Mouse (Mus musculus) hindbrain, embryonic 13.5 days (tissue): Measurements from ENCODE around the gene Slc16a8. TPM values are rescaled to one million over a fixed set of nuclear protein-coding genes. Genes with fewer than 3 reads are reported as not detected.

Experiments
- ATAC-seq: fragments of 200-750 bp; cut with Nextera tagmentation; 2 replicates; pipeline ENCODE4 v1.8.0; 2017; ENCODE audit warnings: moderate TSS enrichment; ENCODE audit not compliant: low FRiP score
- H3K27ac ChIP-seq: fragments of 300-500 bp; sonication (generic); 2 replicates; pipeline ENCODE4 v1.5.1; 2015; ENCODE audit warnings: inconsistent platforms, mild to moderate bottlenecking, moderate library complexity
- H3K27me3 ChIP-seq: fragments of 300-500 bp; sonication (generic); 2 replicates; pipeline ENCODE4 v1.6.1; 2015; ENCODE audit warnings: mild to moderate bottlenecking, inconsistent platforms
- H3K36me3 ChIP-seq: fragments of 300-500 bp; sonication (generic); 2 replicates; pipeline ENCODE4 v1.6.1; 2015; ENCODE audit warnings: mild to moderate bottlenecking, inconsistent platforms
- H3K4me1 ChIP-seq: fragments of 300-500 bp; sonication (generic); replicated peaks from 2 replicates; pipeline ENCODE4 v1.6.1; 2015; ENCODE audit warnings: inconsistent platforms
- H3K4me2 ChIP-seq: fragments of 300-500 bp; sonication (generic); 2 replicates; pipeline ENCODE4 v1.6.1; 2015; ENCODE audit warnings: inconsistent platforms, mild to moderate bottlenecking, moderate library complexity
- H3K4me3 ChIP-seq: fragments of 300-500 bp; sonication (generic); 2 replicates; pipeline ENCODE4 v1.5.1; 2015; ENCODE audit warnings: mild to moderate bottlenecking, inconsistent platforms
- H3K9ac ChIP-seq: fragments of 300-500 bp; sonication (generic); 2 replicates; pipeline ENCODE4 v1.6.1; 2015; ENCODE audit warnings: mild to moderate bottlenecking, inconsistent platforms
- H3K9me3 ChIP-seq: fragments of 300-500 bp; sonication (generic); 2 replicates; pipeline ENCODE4 v1.6.1; 2016; ENCODE audit warnings: inconsistent platforms
- WGBS: fragments of 180-500 bp; shearing (Covaris S2); methylation state at CpG from one replicate; pipeline ENCODE4 v1.1.7; 2015; 5-methylcytosine and 5-hydroxymethylcytosine counted together
- polyA plus RNA-seq: library from polyadenylated mRNA; unstranded; fragments of >200 nt; fragmentation: Nextera tagmentation; extraction: Ambion mirVana; gene quantifications from 2 replicates; pipeline ENCODE4 v1.2.1, GENCODE M21; 2015

Gene Slc16a8
- polyA plus RNA-seq, 1 experiment from 2014 or later, result 0.86 TPM

GRCm38 (mm10) chr15:79208211-79208610, 46.4 kb downstream of the Slc16a8 start:
- ATAC-seq, result no peak
- 80% methylated on average over 6 of the region's 6 CpGs for WGBS

GRCm38 (mm10) chr15:79202575-79202974, 52.0 kb downstream of the Slc16a8 start:
- Histone ChIP-seq H3K4me2 (no peak overlapping the region), H3K4me1 (peaks cover 25% of the 10 kb centered on the region), H3K9ac (peak overlapping the region; percentile 35; the same call in 1 of the 2 replicates), H3K9me3 (no peaks in the 10 kb centered on the region), H3K4me3 (no peak overlapping the region), H3K27me3 (no peaks in the 10 kb centered on the region), H3K36me3 (no peaks in the 10 kb centered on the region), H3K27ac (peak overlapping the region; percentile 64; the same call in 1 of the 2 replicates)
- ATAC-seq, result peak; percentile 37; the same call in 1 of the 2 replicates
- WGBS, result 32% methylated on average over 10 of the region's 10 CpGs

More at GRCm38 (mm10) chr15:79208211-79208610, 46.4 kb downstream of the Slc16a8 start:
- H3K27ac ChIP-seq, result no peak overlapping the region
- H3K27me3 ChIP-seq, result no peaks in the 10 kb centered on the region
- H3K36me3 ChIP-seq, result no peaks in the 10 kb centered on the region
- no peak overlapping the region for H3K9ac ChIP-seq
- 0 out of 2 replicates have a peak, but pooled peaks cover 5% of the 10 kb centered on the region for H3K4me1 ChIP-seq
- no peaks in the 10 kb centered on the region for H3K9me3 ChIP-seq
- no peak overlapping the region for H3K4me2 ChIP-seq
- no peak overlapping the region for H3K4me3 ChIP-seq

- peaks cover 25% of the 10 kb centered on the region for H3K4me1 ChIP-seq
- no peaks in the 10 kb centered on the region for H3K27me3 ChIP-seq
- H3K27ac ChIP-seq, result peak overlapping the region; percentile 76
- WGBS, result 7% methylated on average over 13 of the region's 13 CpGs
- no peak overlapping the region for H3K4me3 ChIP-seq
- H3K36me3 ChIP-seq, result no peaks in the 10 kb centered on the region
- H3K4me2 ChIP-seq, result peak overlapping the region; percentile 34; the same call in 1 of the 2 replicates
- peak; percentile 74 for ATAC-seq
- 0 out of 2 replicates have a peak overlapping the region, but pooled peaks have one; percentile 35 for H3K9ac ChIP-seq
- no peaks in the 10 kb centered on the region for H3K9me3 ChIP-seq
These were observed 52.9 kb downstream of the Slc16a8 start for GRCm38 (mm10) chr15:79201491-79202150.

Other genes starting within 250 kb of the Slc16a8 start
- 259 and 266 TPM in 2 replicates for gene H1f0, start 226.3 kb downstream of the Slc16a8 start, polyA plus RNA-seq
- 0.17 TPM in 1 of 2 replicates, not detected in the other for gene Galr3, start 212.9 kb downstream of the Slc16a8 start, polyA plus RNA-seq
- 50.4 and 51.5 TPM in 2 replicates for gene Ankrd54, start 191.9 kb downstream of the Slc16a8 start, polyA plus RNA-seq
- gene Eif3l, start 179.6 kb downstream of the Slc16a8 start, polyA plus RNA-seq, result 179 and 185 TPM in 2 replicates
- gene Micall1, start 145.9 kb downstream of the Slc16a8 start, polyA plus RNA-seq, result 8.7 and 10.3 TPM in 2 replicates
- gene Polr2f, start 113.8 kb downstream of the Slc16a8 start, polyA plus RNA-seq, result 263 and 295 TPM in 2 replicates
- 15.3 and 22.1 TPM in 2 replicates for gene 1700088E04Rik, start 113.5 kb downstream of the Slc16a8 start, polyA plus RNA-seq
- 6.6 and 8.1 TPM in 2 replicates for gene Sox10, start 89.5 kb downstream of the Slc16a8 start, polyA plus RNA-seq
- 83.8 and 90.6 TPM in 2 replicates for gene Pick1, start 25.6 kb downstream of the Slc16a8 start, polyA plus RNA-seq
- 1.6 and 2.0 TPM in 2 replicates for gene Gm49486, start 25.4 kb downstream of the Slc16a8 start, polyA plus RNA-seq
- 1.7 and 2.8 TPM in 2 replicates for gene Baiap2l2, start 30.8 kb upstream of the Slc16a8 start, polyA plus RNA-seq
- gene Pla2g6, start 73.6 kb upstream of the Slc16a8 start, polyA plus RNA-seq, result 34.5 and 35.5 TPM in 2 replicates
- gene Maff, start 91.9 kb upstream of the Slc16a8 start, polyA plus RNA-seq, result 0.83 and 0.84 TPM in 2 replicates
- gene Tmem184b, start 148.8 kb upstream of the Slc16a8 start, polyA plus RNA-seq, result 37.7 and 39.2 TPM in 2 replicates
- 231 and 245 TPM in 2 replicates for gene Csnk1e, start 200.8 kb upstream of the Slc16a8 start, polyA plus RNA-seq